Mouse (Mus musculus) liver, embryonic 11.5 days (tissue): ENCODE data around the gene Rpl19. TPM values are rescaled to one million over a fixed set of nuclear protein-coding genes. Genes with fewer than 3 reads are reported as not detected.

Experiments
- microRNA-seq: library from miRNA; unstranded; fragments of <30 nt; microRNA quantifications from one replicate; pipeline ENCODE4, GENCODE M21; 2017; ENCODE audit warnings: borderline number of aligned reads
- polyA plus RNA-seq: library from polyadenylated mRNA; unstranded; fragments of >200 nt; fragmentation: Nextera tagmentation; extraction: Ambion mirVana; gene quantifications from 2 replicates; pipeline ENCODE4 v1.2.1, GENCODE M21; 2014

Gene Rpl19
- polyA plus RNA-seq, 1 experiment from 2014 or later, result 1,422 TPM

Small RNA genes lying within 50 kb of the gene (microRNA-seq; reads per million reads assigned to microRNA genes)
- not detected for gene Gm27597

Other genes starting within 250 kb of the Rpl19 start
- gene Rpl23, start 244.3 kb upstream of the Rpl19 start, polyA plus RNA-seq, result 756 and 842 TPM in 2 replicates
- gene Lasp1, start 227.7 kb upstream of the Rpl19 start, polyA plus RNA-seq, result 54.7 and 55.3 TPM in 2 replicates
- 3.7 and 5.4 TPM in 2 replicates for gene B230217C12Rik, start 185.9 kb upstream of the Rpl19 start, polyA plus RNA-seq
- gene Fbxo47, start 142.6 kb upstream of the Rpl19 start, polyA plus RNA-seq, result 1.1 TPM in 2 replicates
- gene Plxdc1, start 40.3 kb upstream of the Rpl19 start, polyA plus RNA-seq, result 0.47 and 0.77 TPM in 2 replicates
- gene Arl5c, start 30.5 kb upstream of the Rpl19 start, polyA plus RNA-seq, result 24.0 and 31.2 TPM in 2 replicates
- 2.1 and 2.2 TPM in 2 replicates for gene Cacnb1, start 3.7 kb upstream of the Rpl19 start, polyA plus RNA-seq
- gene Stac2, start 26.8 kb downstream of the Rpl19 start, polyA plus RNA-seq, result 0.22 and 0.43 TPM in 2 replicates
- 10.8 and 13.8 TPM in 2 replicates for gene Fbxl20, start 123.7 kb downstream of the Rpl19 start, polyA plus RNA-seq
- gene Med1, start 166.6 kb downstream of the Rpl19 start, polyA plus RNA-seq, result 61.1 and 61.4 TPM in 2 replicates
- gene Cdk12, start 176.3 kb downstream of the Rpl19 start, polyA plus RNA-seq, result 9.8 and 13.5 TPM in 2 replicates